Mouse (Mus musculus) intestine, embryonic 15.5 days (tissue): Measurements from ENCODE around the gene Sptb. TPM values are rescaled to one million over a fixed set of nuclear protein-coding genes. Genes with fewer than 3 reads are reported as not detected.

Experiments used
- ATAC-seq: fragments of 200-750 bp; cut with Nextera tagmentation; 2 replicates; pipeline ENCODE4 v1.8.0; 2017; ENCODE audit warnings: moderate TSS enrichment, moderate library complexity
- H3K27ac ChIP-seq: fragments of 300-500 bp; sonication (generic); 2 replicates; pipeline ENCODE4 v1.5.1; 2015; ENCODE audit warnings: mild to moderate bottlenecking, inconsistent platforms
- H3K27me3 ChIP-seq: fragments of 300-500 bp; sonication (generic); replicated peaks from 2 replicates; pipeline ENCODE4 v1.6.1; 2015; ENCODE audit warnings: inconsistent platforms
- H3K36me3 ChIP-seq: fragments of 300-500 bp; sonication (generic); 2 replicates; pipeline ENCODE4 v1.6.1; 2015; ENCODE audit warnings: inconsistent platforms
- H3K4me1 ChIP-seq: fragments of 300-500 bp; sonication (generic); replicated peaks from 2 replicates; pipeline ENCODE4 v1.6.1; 2015; ENCODE audit warnings: inconsistent platforms
- H3K4me2 ChIP-seq: fragments of 300-500 bp; sonication (generic); replicated peaks from 2 replicates; pipeline ENCODE4 v1.6.1; 2015; ENCODE audit warnings: mild to moderate bottlenecking, inconsistent platforms
- H3K4me3 ChIP-seq: fragments of 300-500 bp; sonication (generic); replicated peaks from 2 replicates; pipeline ENCODE4 v1.5.1; 2015; ENCODE audit warnings: inconsistent platforms
- H3K9ac ChIP-seq: fragments of 300-500 bp; sonication (generic); 2 replicates; pipeline ENCODE4 v1.6.1; 2015; ENCODE audit warnings: inconsistent platforms
- H3K9me3 ChIP-seq: fragments of 300-500 bp; sonication (generic); 2 replicates; pipeline ENCODE4 v1.6.1; 2016; ENCODE audit warnings: inconsistent platforms
- WGBS: fragments of 180-500 bp; shearing (Covaris S2); methylation state at CpG from one replicate; pipeline ENCODE4 v1.1.7; 2015; 5-methylcytosine and 5-hydroxymethylcytosine counted together
- polyA plus RNA-seq: library from polyadenylated mRNA; unstranded; fragments of >200 nt; fragmentation: Nextera tagmentation; extraction: Ambion mirVana; gene quantifications from 2 replicates; pipeline ENCODE4 v1.2.1, GENCODE M21; 2015

Sptb gene
- polyA plus RNA-seq, result 1.3 and 2.0 TPM in 2 replicates

GRCm38 (mm10) chr12:76710351-76711100 lies at the start of gene Sptb:
Sptb (minus strand) TSS chr12:76710547.
- peaks cover 33% of the 10 kb centered on the region for H3K27me3 ChIP-seq
- H3K36me3 ChIP-seq, result no peaks in the 10 kb centered on the region
- H3K4me2 ChIP-seq, result peak within 1 kb of the TSS; percentile 100
- H3K4me1 ChIP-seq, result peaks cover 13% of the 10 kb centered on the region
- H3K27ac ChIP-seq, result no peak within 1 kb of the TSS
- H3K4me3 ChIP-seq, result peak within 1 kb of the TSS; percentile 61
- peak; percentile 80 for ATAC-seq
- WGBS, result 2% methylated on average over 40 of the region's 40 CpGs
- H3K9ac ChIP-seq, result peak within 1 kb of the TSS; percentile 54
- H3K9me3 ChIP-seq, result no peaks in the 10 kb centered on the region

GRCm38 (mm10) chr12:76752652-76753318 lies 42.4 kb upstream of the Sptb start:
- Histone ChIP-seq H3K4me3 (no peak overlapping the region), H3K9me3 (no peaks in the 10 kb centered on the region), H3K4me1 (no peaks in the 10 kb centered on the region), H3K27me3 (no peaks in the 10 kb centered on the region), H3K36me3 (no peaks in the 10 kb centered on the region), H3K9ac (no peak overlapping the region), H3K4me2 (no peak overlapping the region), H3K27ac (no peak overlapping the region)
- no peak for ATAC-seq
- 49% methylated on average over 14 of the region's 14 CpGs for WGBS

- no peaks in the 10 kb centered on the region for H3K4me1 ChIP-seq
- H3K27me3 ChIP-seq, result no peaks in the 10 kb centered on the region
- H3K27ac ChIP-seq, result no peak overlapping the region
- no peak for ATAC-seq
- no peak overlapping the region for H3K4me2 ChIP-seq
- H3K4me3 ChIP-seq, result no peak overlapping the region
- no peak overlapping the region for H3K9ac ChIP-seq
- H3K9me3 ChIP-seq, result no peaks in the 10 kb centered on the region
- H3K36me3 ChIP-seq, result no peaks in the 10 kb centered on the region
- 83% methylated on average over 16 of the region's 16 CpGs for WGBS
Measured at GRCm38 (mm10) chr12:76750866-76751459, 40.6 kb upstream of the Sptb start.

GRCm38 (mm10) chr12:76727955-76728354 lies 17.6 kb upstream of the Sptb start:
- WGBS, result 77% methylated on average over 4 of the region's 4 CpGs
- Histone ChIP-seq H3K27ac (no peak overlapping the region), H3K4me2 (no peak overlapping the region), H3K9ac (no peak overlapping the region), H3K4me1 (no peaks in the 10 kb centered on the region), H3K9me3 (no peaks in the 10 kb centered on the region), H3K36me3 (no peaks in the 10 kb centered on the region), H3K4me3 (no peak overlapping the region), H3K27me3 (no peaks in the 10 kb centered on the region)
- ATAC-seq, result no peak

- no peak for ATAC-seq
- H3K27ac ChIP-seq, result no peak overlapping the region
- H3K4me1 ChIP-seq, result no peaks in the 10 kb centered on the region
- no peak overlapping the region for H3K9ac ChIP-seq
- no peaks in the 10 kb centered on the region for H3K36me3 ChIP-seq
- no peaks in the 10 kb centered on the region for H3K27me3 ChIP-seq
- H3K4me3 ChIP-seq, result no peak overlapping the region
- WGBS, result 69% methylated on average over 3 of the region's 3 CpGs
- no peak overlapping the region for H3K4me2 ChIP-seq
- H3K9me3 ChIP-seq, result no peaks in the 10 kb centered on the region
Measured at GRCm38 (mm10) chr12:76722026-76722425, 11.7 kb upstream of the Sptb start.

GRCm38 (mm10) chr12:76720572-76720971 lies 10.2 kb upstream of the Sptb start:
- Histone ChIP-seq H3K27me3 (no peaks in the 10 kb centered on the region), H3K9ac (no peak overlapping the region)

GRCm38 (mm10) chr12:76718384-76718783 lies 8.0 kb upstream of the Sptb start:
- no peaks in the 10 kb centered on the region for H3K36me3 ChIP-seq
- H3K4me3 ChIP-seq, result no peak overlapping the region
- no peak overlapping the region for H3K9ac ChIP-seq
- WGBS, result 77% methylated on average over 4 of the region's 4 CpGs
- H3K4me1 ChIP-seq, result no peaks in the 10 kb centered on the region
- no peak for ATAC-seq
- H3K4me2 ChIP-seq, result no peak overlapping the region
- H3K9me3 ChIP-seq, result no peaks in the 10 kb centered on the region
- no peak overlapping the region for H3K27ac ChIP-seq
- no peaks in the 10 kb centered on the region for H3K27me3 ChIP-seq

More at GRCm38 (mm10) chr12:76720572-76720971, 10.2 kb upstream of the Sptb start:
- no peaks in the 10 kb centered on the region for H3K36me3 ChIP-seq
- no peak overlapping the region for H3K4me3 ChIP-seq
- H3K27ac ChIP-seq, result no peak overlapping the region
- H3K4me2 ChIP-seq, result no peak overlapping the region
- no peaks in the 10 kb centered on the region for H3K4me1 ChIP-seq
- no peak for ATAC-seq
- H3K9me3 ChIP-seq, result no peaks in the 10 kb centered on the region

GRCm38 (mm10) chr12:76709795-76710350 lies 474 bp downstream of the Sptb start:
- H3K9me3 ChIP-seq, result no peaks in the 10 kb centered on the region
- peaks cover 13% of the 10 kb centered on the region for H3K4me1 ChIP-seq
- no peak overlapping the region for H3K27ac ChIP-seq
- WGBS, result 1% methylated on average over 42 of the region's 55 CpGs
- peak overlapping the region; percentile 54 for H3K9ac ChIP-seq
- peak; percentile 94 for ATAC-seq
- peaks cover 33% of the 10 kb centered on the region for H3K27me3 ChIP-seq
- peak overlapping the region; percentile 100 for H3K4me2 ChIP-seq
- H3K4me3 ChIP-seq, result peak overlapping the region; percentile 61
- H3K36me3 ChIP-seq, result no peaks in the 10 kb centered on the region

GRCm38 (mm10) chr12:76708956-76709794 lies 1.2 kb downstream of the Sptb start:
- Histone ChIP-seq H3K4me1 (peaks cover 13% of the 10 kb centered on the region), H3K36me3 (no peaks in the 10 kb centered on the region), H3K27me3 (peaks cover 33% of the 10 kb centered on the region), H3K4me3 (peak overlapping the region; percentile 61), H3K27ac (no peak overlapping the region), H3K9me3 (no peaks in the 10 kb centered on the region), H3K4me2 (peak overlapping the region; percentile 100), H3K9ac (peak overlapping the region; percentile 54)
- peak; percentile 59 for ATAC-seq
- 9% methylated on average over 33 of the region's 34 CpGs for WGBS

GRCm38 (mm10) chr12:76708181-76708580 lies 2.2 kb downstream of the Sptb start:
- Histone ChIP-seq H3K4me1 (peaks cover 13% of the 10 kb centered on the region), H3K4me3 (no peak overlapping the region), H3K27ac (no peak overlapping the region), H3K9ac (no peak overlapping the region), H3K27me3 (peaks cover 33% of the 10 kb centered on the region), H3K9me3 (no peaks in the 10 kb centered on the region), H3K4me2 (no peak overlapping the region), H3K36me3 (no peaks in the 10 kb centered on the region)
- 75% methylated on average over 3 of the region's 3 CpGs for WGBS
- no peak for ATAC-seq

- H3K4me3 ChIP-seq, result no peak overlapping the region
- H3K36me3 ChIP-seq, result no peaks in the 10 kb centered on the region
- 0 out of 2 replicates have a peak, but pooled peaks cover 4% of the 10 kb centered on the region for H3K4me1 ChIP-seq
- no peak overlapping the region for H3K27ac ChIP-seq
- no peaks in the 10 kb centered on the region; the same call in 1 of the 2 replicates for H3K9me3 ChIP-seq
- 77% methylated on average over 13 of the region's 13 CpGs for WGBS
- ATAC-seq, result no peak
- no peaks in the 10 kb centered on the region; the same call in 1 of the 2 replicates for H3K27me3 ChIP-seq
- H3K4me2 ChIP-seq, result no peak overlapping the region
- no peak overlapping the region for H3K9ac ChIP-seq
Measured at GRCm38 (mm10) chr12:76696380-76696935, 13.9 kb downstream of the Sptb start.
